Mouse (Mus musculus): ENCODE results near the gene Mpped2.

- TF ChIP-seq POLR2A (IDR thresholded peaks at IDR 0.05; ENCODE audit: insufficient read depth, low read depth, low read length) (no peak), CTCF (IDR thresholded peaks at IDR 0.05; ENCODE audit: insufficient read depth, low read depth, low read length) (no peak)
Observed at GRCm38 (mm10) chr2:106826023-106826422, 133.0 kb downstream of the Mpped2 start.
